Mouse (Mus musculus) embryonic facial prominence, embryonic 15.5 days (tissue): ENCODE results near the gene Pex10. TPM values are rescaled to one million over a fixed set of nuclear protein-coding genes. Genes with fewer than 3 reads are reported as not detected.

Experiments used
- ATAC-seq: fragments of 200-750 bp; cut with Nextera tagmentation; 2 replicates; pipeline ENCODE4 v1.8.0; 2017; ENCODE audit warnings: low read depth, moderate TSS enrichment; ENCODE audit not compliant: insufficient number of reproducible peaks, low FRiP score, low TSS enrichment
- H3K27ac ChIP-seq: fragments of 300-500 bp; sonication (generic); replicated peaks from 2 replicates; pipeline ENCODE4 v1.5.1; 2015; ENCODE audit warnings: mild to moderate bottlenecking, inconsistent platforms
- H3K27me3 ChIP-seq: fragments of 300-500 bp; sonication (generic); 2 replicates; pipeline ENCODE4 v1.6.1; 2015; ENCODE audit warnings: inconsistent platforms
- H3K36me3 ChIP-seq: fragments of 300-500 bp; sonication (generic); 2 replicates; pipeline ENCODE4 v1.6.1; 2015; ENCODE audit warnings: mild to moderate bottlenecking, inconsistent platforms
- H3K4me1 ChIP-seq: fragments of 300-500 bp; sonication (generic); 2 replicates; pipeline ENCODE4 v1.6.1; 2015; ENCODE audit warnings: inconsistent platforms
- H3K4me2 ChIP-seq: fragments of 300-500 bp; sonication (generic); replicated peaks from 2 replicates; pipeline ENCODE4 v1.6.1; 2015; ENCODE audit warnings: mild to moderate bottlenecking, inconsistent platforms
- H3K4me3 ChIP-seq: fragments of 300-500 bp; sonication (generic); replicated peaks from 2 replicates; pipeline ENCODE4 v1.5.1; 2015; ENCODE audit warnings: mild to moderate bottlenecking, inconsistent platforms
- H3K9ac ChIP-seq: fragments of 300-500 bp; sonication (generic); 2 replicates; pipeline ENCODE4 v1.6.1; 2015; ENCODE audit warnings: inconsistent platforms
- H3K9me3 ChIP-seq: fragments of 300-500 bp; sonication (generic); replicated peaks from 2 replicates; pipeline ENCODE4 v1.6.1; 2016; ENCODE audit warnings: inconsistent platforms
- WGBS: fragments of 180-500 bp; shearing (Covaris S2); methylation state at CpG from one replicate; pipeline ENCODE4 v1.1.7; 2015; 5-methylcytosine and 5-hydroxymethylcytosine counted together
- polyA plus RNA-seq: library from polyadenylated mRNA; unstranded; fragments of >200 nt; fragmentation: Nextera tagmentation; extraction: Ambion mirVana; gene quantifications from 2 replicates; pipeline ENCODE4 v1.2.1, GENCODE M21; 2015

Gene Pex10
- polyA plus RNA-seq, 1 experiment from 2014 or later = 22.1 TPM

- Histone ChIP-seq H3K36me3 (peaks cover 38% of the 10 kb centered on the region), H3K4me2 (no peak overlapping the region), H3K4me3 (no peak overlapping the region), H3K9ac (no peak overlapping the region), H3K27ac (no peak overlapping the region), H3K27me3 (no peaks in the 10 kb centered on the region), H3K4me1 (peaks cover 32% of the 10 kb centered on the region), H3K9me3 (no peaks in the 10 kb centered on the region)
- no peak for ATAC-seq
- WGBS = 87% methylated on average over 4 of the region's 4 CpGs
These were observed 16.7 kb downstream of the Pex10 start for GRCm38 (mm10) chr4:155083553-155083952.

DNA sequence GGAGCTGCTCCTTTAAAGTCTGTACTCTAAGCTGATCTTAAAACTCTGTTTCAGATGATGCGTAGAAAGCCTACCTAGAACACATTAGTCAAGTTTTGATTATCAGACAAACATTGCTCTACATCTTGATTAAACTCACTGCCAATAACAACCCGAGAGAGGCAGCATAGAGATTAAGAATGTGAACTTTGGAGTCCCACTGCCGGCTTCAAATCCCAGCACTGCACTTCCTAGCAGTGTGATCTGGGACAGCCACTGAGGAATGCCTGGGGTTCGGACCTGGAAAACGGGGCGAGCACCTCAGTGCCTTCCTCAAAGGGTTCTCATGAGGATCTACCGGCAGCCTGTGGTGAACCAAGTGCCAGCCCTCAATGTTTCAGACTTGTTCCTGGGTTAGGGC is 17.5 kb downstream of the Pex10 start:
- 88% methylated on average over 7 of the region's 7 CpGs for WGBS
- H3K27me3 ChIP-seq = no peaks in the 10 kb centered on the region
- H3K4me3 ChIP-seq = no peak overlapping the region; the same call in 1 of the 2 replicates
- peak overlapping the region; percentile 83 for H3K4me2 ChIP-seq
- H3K27ac ChIP-seq = no peak overlapping the region
- no peak overlapping the region for H3K9ac ChIP-seq
- no peak for ATAC-seq
- peaks cover 32% of the 10 kb centered on the region for H3K36me3 ChIP-seq
- peaks cover 32% of the 10 kb centered on the region for H3K4me1 ChIP-seq
- no peaks in the 10 kb centered on the region for H3K9me3 ChIP-seq

DNA sequence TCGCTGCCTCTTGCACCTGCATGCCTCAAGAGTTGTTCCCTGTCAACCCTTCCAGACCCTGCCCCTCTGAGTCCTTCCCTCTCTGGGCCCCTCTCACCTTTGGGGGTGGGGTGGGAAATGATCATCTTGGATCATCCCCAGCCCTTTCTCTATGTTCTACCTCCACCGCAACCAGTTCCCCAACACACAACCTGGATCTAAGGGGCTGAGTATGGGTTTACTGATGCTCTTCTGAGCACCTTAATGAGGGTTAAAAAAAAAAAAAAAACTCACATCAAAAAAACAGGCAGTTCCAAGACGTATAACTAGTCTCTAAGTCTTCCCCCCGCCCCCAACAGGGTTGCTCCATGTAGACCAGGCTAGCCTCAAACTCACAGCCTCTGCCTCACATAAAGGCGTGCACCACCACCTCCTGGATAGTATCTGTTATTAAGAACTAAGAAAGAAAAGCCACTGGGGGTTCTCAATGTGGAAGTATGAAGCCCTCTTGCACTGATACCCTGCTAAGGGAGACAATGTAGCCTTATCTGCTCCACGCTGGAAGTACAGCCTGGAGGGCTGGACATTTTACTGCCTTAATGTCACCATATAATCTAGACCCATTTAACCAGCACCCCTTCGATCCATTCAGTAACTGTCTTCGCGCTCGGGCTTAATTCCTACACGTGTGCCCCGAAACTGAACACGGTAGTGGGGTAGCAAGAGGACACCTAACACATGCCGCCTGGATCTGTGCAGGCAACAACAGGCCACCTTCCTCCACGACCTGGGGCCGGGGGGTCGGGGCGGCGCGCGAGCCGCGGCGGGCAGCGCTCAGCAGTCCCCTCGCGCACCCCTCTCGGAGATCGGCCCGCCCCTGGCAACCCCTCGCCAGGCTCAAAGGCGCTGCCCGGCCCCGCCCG is 18.6 kb downstream of the Pex10 start:
- no peaks in the 10 kb centered on the region for H3K27me3 ChIP-seq
- peaks cover 32% of the 10 kb centered on the region for H3K4me1 ChIP-seq
- 5% methylated on average over 35 of the region's 35 CpGs for WGBS
- peaks cover 21% of the 10 kb centered on the region for H3K36me3 ChIP-seq
- H3K4me2 ChIP-seq = peak overlapping the region; percentile 83
- peak overlapping the region; percentile 98 for H3K4me3 ChIP-seq
- ATAC-seq = no peak
- peak overlapping the region; percentile 93 for H3K9ac ChIP-seq
- peak overlapping the region; percentile 96 for H3K27ac ChIP-seq
- H3K9me3 ChIP-seq = no peaks in the 10 kb centered on the region

- under 1% methylated on average over 79 of the region's 85 CpGs for WGBS
- Histone ChIP-seq H3K4me2 (peak within 1 kb of the TSS; percentile 83), H3K36me3 (peaks cover 15% of the 10 kb centered on the region), H3K27ac (peak within 1 kb of the TSS; percentile 96), H3K9me3 (no peaks in the 10 kb centered on the region), H3K4me1 (peaks cover 32% of the 10 kb centered on the region), H3K27me3 (no peaks in the 10 kb centered on the region), H3K9ac (peak within 1 kb of the TSS; percentile 93), H3K4me3 (peak within 1 kb of the TSS; percentile 98)
- ATAC-seq = peak; percentile 98
These were observed 19.6 kb downstream of the Pex10 start, which contains the start of the genes Rer1 and Morn1 for GRCm38 (mm10) chr4:155086108-155087024. TSS of gene Rer1 (minus strand) at chr4:155086382. TSS of gene Morn1 (plus strand) at chr4:155086577.

DNA sequence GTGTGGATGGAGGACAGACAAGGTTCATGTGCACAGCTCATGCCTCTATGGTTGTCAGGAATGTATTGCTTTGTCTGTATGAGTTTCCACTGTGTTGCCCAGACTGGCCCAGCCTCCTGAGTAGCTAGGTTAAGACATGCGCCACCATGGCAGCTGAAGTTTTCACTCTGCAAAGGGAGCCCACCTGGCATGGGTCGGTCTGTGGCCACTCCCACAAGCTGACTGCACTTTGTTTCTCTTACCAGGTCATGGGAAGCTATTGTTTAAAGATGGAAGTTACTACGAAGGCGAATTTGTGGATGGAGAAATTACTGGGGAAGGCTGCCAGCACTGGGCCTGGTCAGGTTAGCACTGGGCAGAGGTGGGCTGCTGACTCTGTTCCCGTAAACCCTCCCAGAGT is 22.4 kb downstream of the Pex10 start:
- Histone ChIP-seq H3K27me3 (no peaks in the 10 kb centered on the region), H3K27ac (no peak overlapping the region), H3K4me1 (peaks cover 24% of the 10 kb centered on the region), H3K4me3 (no peak overlapping the region), H3K9me3 (no peaks in the 10 kb centered on the region), H3K36me3 (no peaks in the 10 kb centered on the region; the same call in 1 of the 2 replicates), H3K4me2 (no peak overlapping the region), H3K9ac (no peak overlapping the region)
- no peak for ATAC-seq
- 86% methylated on average over 5 of the region's 5 CpGs for WGBS

DNA sequence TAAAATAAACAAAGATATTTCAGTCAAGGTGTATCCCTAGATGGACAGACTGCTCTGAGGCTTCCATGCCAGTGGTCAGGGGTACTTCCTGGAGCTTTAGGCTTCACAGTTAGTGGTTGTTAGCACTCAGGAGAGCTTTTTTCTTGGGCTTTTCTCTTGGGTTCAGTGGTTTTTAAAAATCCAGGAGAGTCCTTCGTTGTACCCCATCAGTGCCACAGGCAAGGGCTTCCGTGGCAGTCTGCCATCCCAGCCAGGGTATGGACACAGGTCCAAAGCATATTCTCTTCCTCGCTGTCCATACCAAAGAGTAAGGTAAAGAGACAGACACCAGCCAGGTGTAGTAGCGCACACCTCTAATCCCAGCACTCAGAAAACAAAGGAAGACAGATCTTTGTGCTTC is 23.3 kb downstream of the Pex10 start:
- ATAC-seq = no peak
- WGBS = 93% methylated on average over 4 of the region's 4 CpGs
- no peak overlapping the region for H3K4me2 ChIP-seq
- H3K36me3 ChIP-seq = no peaks in the 10 kb centered on the region; the same call in 1 of the 2 replicates
- H3K27ac ChIP-seq = no peak overlapping the region
- no peaks in the 10 kb centered on the region for H3K27me3 ChIP-seq
- no peak overlapping the region for H3K9ac ChIP-seq
- H3K4me1 ChIP-seq = peaks cover 21% of the 10 kb centered on the region
- no peaks in the 10 kb centered on the region for H3K9me3 ChIP-seq
- H3K4me3 ChIP-seq = no peak overlapping the region

DNA sequence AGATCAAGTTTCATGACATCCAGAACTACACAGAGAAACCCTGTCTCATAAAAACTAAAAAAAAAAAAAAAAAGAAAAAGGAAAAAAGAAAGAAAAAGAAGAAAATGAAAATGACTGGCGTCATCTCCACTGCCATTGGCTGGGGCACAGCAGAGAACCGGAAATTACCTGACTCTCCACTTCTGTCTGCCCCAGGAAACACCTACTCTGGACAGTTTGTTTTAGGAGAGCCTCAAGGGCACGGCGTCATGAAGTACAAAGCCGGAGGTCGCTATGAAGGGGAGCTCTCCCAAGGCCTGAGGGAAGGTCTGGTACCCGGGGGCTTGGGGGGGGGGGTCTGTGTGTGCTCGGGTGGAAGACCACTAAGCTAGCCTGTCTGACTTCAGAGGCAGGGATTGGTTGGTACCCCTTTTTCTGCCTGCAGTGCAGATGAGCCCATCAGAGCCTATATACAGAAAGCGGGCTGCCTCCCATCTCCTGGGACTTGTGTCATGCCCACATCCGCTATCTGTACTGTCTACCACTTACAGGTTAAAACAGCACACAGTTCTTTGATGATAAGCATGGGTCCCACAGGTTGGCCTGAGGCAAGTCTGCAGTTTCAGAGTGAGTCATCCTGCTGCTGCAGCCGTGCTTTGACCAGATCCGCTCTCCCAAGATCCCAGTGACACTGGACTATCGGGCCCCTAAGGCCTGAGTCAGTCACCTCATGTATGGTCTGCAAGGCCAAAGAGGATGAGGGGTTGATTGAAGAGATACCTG is 24.1 kb downstream of the Pex10 start:
- no peak for ATAC-seq
- Histone ChIP-seq H3K27ac (no peak overlapping the region), H3K4me1 (peaks cover 24% of the 10 kb centered on the region), H3K9ac (no peak overlapping the region), H3K9me3 (no peaks in the 10 kb centered on the region), H3K4me3 (no peak overlapping the region), H3K4me2 (no peak overlapping the region), H3K36me3 (no peaks in the 10 kb centered on the region; the same call in 1 of the 2 replicates), H3K27me3 (no peaks in the 10 kb centered on the region)
- WGBS = 86% methylated on average over 13 of the region's 13 CpGs

DNA sequence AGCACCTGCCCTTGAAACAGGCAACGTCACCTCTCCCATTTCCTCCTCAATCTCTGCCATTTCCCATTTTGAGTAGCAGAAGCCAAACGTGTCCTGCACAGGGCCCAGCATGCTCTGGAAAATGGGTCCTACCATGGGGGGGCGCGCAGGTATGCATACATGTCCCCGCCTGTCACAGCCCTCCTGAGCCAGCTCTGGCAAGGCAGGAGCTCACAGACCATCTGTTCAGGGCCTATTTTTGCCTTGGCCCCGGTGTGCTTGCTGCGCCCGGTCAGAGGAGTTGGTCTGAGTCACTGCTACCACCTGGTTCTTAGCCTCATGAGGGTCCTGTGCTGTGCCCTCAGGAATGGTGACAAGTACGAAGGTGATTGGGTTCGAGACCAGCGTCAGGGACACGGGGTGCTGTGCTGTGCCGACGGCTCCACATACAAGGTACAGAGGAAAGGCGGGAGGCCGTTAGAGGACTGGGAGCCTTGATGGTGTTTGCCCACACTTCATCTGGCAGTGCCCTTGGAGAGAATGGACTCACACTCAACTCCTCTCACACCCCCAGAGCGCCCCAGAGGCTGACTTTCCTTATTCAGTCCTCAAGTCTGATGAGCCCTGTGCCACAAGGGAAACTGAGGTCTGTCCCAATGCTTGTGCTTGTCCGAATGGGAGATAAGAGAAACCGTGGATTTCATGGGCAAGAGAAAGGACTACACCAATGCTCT is 26.1 kb downstream of the Pex10 start:
- no peak overlapping the region for H3K27ac ChIP-seq
- no peak for ATAC-seq
- peaks cover 15% of the 10 kb centered on the region for H3K4me1 ChIP-seq
- H3K9me3 ChIP-seq = no peaks in the 10 kb centered on the region
- H3K4me2 ChIP-seq = no peak overlapping the region
- H3K4me3 ChIP-seq = no peak overlapping the region
- WGBS = 88% methylated on average over 19 of the region's 19 CpGs
- H3K36me3 ChIP-seq = no peaks in the 10 kb centered on the region; the same call in 1 of the 2 replicates
- no peak overlapping the region for H3K9ac ChIP-seq
- H3K27me3 ChIP-seq = no peaks in the 10 kb centered on the region

GRCm38 (mm10) chr4:155093431-155094149 is 26.8 kb downstream of the Pex10 start:
- no peak overlapping the region for H3K4me2 ChIP-seq
- no peaks in the 10 kb centered on the region; the same call in 1 of the 2 replicates for H3K36me3 ChIP-seq
- no peak overlapping the region for H3K4me3 ChIP-seq
- H3K9me3 ChIP-seq = no peaks in the 10 kb centered on the region
- no peaks in the 10 kb centered on the region for H3K27me3 ChIP-seq
- no peak for ATAC-seq
- no peak overlapping the region for H3K9ac ChIP-seq
- peaks cover 15% of the 10 kb centered on the region for H3K4me1 ChIP-seq
- H3K27ac ChIP-seq = no peak overlapping the region
- WGBS = 69% methylated on average over 7 of the region's 7 CpGs

DNA sequence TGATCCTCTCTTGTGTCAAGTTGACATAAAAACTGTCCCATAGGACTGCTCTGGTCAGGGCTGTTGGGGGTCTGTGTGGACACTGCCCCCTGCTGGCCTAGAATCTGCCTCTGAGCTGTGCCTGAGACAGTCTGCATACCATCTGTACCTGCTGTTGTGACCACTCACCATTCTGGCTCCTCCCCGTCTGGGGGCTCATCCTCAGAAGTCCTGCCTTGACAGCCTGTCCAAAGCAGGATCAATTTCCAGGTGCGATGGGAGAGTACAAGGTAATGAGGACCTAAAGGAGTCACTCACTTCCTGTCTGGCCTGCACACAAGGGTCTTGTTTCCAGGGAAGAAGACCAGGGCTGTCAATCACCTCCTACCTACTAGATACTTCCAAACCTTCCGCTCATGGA is 27.7 kb downstream of the Pex10 start:
- WGBS = 65% methylated on average over 3 of the region's 3 CpGs
- Histone ChIP-seq H3K4me3 (no peak overlapping the region), H3K36me3 (no peaks in the 10 kb centered on the region; the same call in 1 of the 2 replicates), H3K4me1 (peaks cover 15% of the 10 kb centered on the region), H3K4me2 (no peak overlapping the region), H3K27ac (peak overlapping the region; percentile 22; the same call in 1 of the 2 replicates), H3K9me3 (no peaks in the 10 kb centered on the region), H3K27me3 (no peaks in the 10 kb centered on the region), H3K9ac (no peak overlapping the region)
- peak; percentile 39; the same call in 1 of the 2 replicates for ATAC-seq
